Mouse (Mus musculus): ENCODE results near the gene Crocc. TPM values are rescaled to one million over a fixed set of nuclear protein-coding genes. Genes with fewer than 3 reads are reported as not detected.
A peak's percentile ranks its signal among the peaks of the same experiment; 100 is the strongest.

The Crocc gene
- total RNA-seq, 2 experiments from 2014 or later = 6.4 to 6.9 TPM

- peak; percentile 91 to 93 for DNase-seq (ENCODE audit: low spot score in 2 of 2)
Observed at GRCm38 (mm10) chr4:140986711-140987395, 73.5 kb downstream of the Crocc start, which contains the start of gene Atp13a2. Gene Atp13a2 (plus strand): TSS chr4:140986873.

- no peak for DNase-seq (ENCODE audit: low spot score in 2 of 2)
Observed at GRCm38 (mm10) chr4:140986024-140986710, 74.2 kb downstream of the Crocc start.

DNA sequence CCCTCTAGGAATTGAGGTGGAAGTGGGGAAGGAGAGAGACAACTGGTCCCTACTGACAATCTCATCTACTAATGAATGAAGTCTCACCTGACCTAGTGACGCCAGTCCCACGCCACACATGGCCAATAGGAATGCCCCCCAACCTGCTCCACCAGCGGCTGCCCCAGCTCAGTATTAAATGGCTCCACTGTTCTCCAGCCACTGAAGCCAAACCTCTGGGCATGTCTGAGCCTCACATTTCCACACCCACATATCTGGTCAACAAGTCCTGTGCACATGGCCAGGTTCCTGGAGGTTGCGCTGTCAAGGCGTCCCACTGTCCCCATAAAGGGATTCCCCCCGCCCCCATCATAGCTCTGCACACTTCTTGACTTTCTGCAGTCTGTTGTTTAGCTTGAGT lies 75.8 kb downstream of the Crocc start:
- no peak for DNase-seq (ENCODE audit: low spot score in 2 of 2)

DNA sequence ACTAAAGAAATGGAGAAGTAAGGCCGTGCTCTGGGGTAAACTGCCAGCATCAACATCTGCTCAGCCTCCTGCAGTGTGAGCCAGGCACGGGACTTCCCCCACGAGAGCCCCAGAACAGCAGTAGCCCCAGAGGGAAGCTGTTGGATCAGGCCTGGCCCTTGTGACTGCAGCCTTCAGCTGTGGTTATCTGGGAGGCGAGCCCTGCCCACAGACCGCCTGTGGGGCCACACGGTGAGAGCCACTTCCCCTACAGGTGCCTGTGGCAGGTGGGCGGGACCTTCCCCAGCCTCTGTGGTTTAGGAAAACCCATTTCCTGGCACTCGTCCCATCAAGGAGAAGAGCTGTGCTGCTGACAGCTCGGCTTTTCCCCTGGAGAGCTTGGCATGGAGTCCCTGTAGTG lies 76.9 kb downstream of the Crocc start:
- DNase-seq (ENCODE audit: low spot score in 2 of 2) = no peak

GRCm38 (mm10) chr4:140982808-140983207 lies 77.5 kb downstream of the Crocc start:
- no peak for DNase-seq (ENCODE audit: low spot score in 2 of 2)

GRCm38 (mm10) chr4:140981605-140982004 lies 78.7 kb downstream of the Crocc start:
- no peak for DNase-seq (ENCODE audit: low spot score in 2 of 2)

- DNase-seq (ENCODE audit: low spot score in 2 of 2) = no peak
Observed at GRCm38 (mm10) chr4:140977886-140978692, 82.3 kb downstream of the Crocc start.

GRCm38 (mm10) chr4:140977278-140977677 lies 83.1 kb downstream of the Crocc start:
- no peak for DNase-seq (ENCODE audit: low spot score in 2 of 2)

DNA sequence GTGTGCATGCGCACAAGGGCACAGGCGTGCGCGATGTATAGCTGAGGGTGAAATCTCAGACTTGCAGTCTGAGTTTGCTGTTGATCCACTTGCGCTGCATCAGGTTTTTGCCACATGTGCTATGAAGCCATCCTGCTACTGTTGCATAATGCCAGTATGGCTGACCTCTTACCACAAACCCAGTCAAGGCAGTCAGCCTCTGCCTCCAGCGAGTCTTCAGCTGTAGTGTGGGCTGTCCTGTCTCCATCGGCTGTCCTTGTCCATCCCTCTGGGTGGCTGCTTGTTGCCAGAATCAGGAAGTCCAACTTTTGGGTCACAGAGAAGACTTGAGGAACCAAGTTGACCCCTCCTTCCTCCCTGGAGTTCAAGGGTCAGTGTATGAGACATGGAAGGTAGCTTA lies 85.0 kb downstream of the Crocc start:
- DNase-seq (ENCODE audit: low spot score in 2 of 2) = no peak

DNA sequence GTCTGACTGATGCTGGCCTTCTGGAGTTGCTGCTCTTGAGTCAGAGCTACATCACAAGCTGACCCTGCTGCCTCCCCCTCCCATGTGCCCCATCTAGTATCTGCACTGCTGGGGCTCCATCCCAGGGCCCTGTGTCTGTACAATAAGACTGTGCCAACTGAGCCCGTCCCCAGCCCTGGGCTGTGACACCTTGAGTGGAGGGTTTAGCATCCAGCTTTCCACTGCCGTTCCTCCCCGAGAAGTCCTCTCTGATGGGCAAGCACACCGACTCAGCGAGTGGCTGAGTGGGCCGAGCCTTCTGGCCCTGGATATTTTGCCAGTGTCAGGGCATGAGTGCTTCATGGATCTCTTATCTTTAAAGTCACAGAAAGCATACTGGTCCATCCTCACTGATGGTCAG lies 85.9 kb downstream of the Crocc start:
- DNase-seq (ENCODE audit: low spot score in 2 of 2) = no peak

DNA sequence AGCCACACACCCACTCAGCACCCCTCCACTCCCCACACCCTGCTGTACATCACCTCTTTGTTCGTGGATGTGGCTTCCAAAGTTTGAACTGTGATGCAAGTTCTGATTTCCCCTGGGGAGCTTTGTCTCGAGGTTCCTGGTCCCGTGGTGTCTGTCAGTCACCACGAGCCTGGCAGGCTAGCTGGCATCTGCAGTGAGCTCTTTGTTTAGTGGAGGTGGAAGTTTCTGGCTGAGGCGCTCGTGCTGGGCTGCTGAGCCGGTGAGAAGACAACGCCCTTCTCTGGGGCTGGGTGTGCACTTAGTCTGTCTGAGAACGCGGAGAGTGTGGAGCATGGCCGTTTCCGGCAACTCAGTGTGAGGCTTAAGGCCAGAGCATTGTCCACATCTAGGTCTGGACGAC lies 88.7 kb downstream of the Crocc start:
- no peak for DNase-seq (ENCODE audit: low spot score in 2 of 2)

DNA sequence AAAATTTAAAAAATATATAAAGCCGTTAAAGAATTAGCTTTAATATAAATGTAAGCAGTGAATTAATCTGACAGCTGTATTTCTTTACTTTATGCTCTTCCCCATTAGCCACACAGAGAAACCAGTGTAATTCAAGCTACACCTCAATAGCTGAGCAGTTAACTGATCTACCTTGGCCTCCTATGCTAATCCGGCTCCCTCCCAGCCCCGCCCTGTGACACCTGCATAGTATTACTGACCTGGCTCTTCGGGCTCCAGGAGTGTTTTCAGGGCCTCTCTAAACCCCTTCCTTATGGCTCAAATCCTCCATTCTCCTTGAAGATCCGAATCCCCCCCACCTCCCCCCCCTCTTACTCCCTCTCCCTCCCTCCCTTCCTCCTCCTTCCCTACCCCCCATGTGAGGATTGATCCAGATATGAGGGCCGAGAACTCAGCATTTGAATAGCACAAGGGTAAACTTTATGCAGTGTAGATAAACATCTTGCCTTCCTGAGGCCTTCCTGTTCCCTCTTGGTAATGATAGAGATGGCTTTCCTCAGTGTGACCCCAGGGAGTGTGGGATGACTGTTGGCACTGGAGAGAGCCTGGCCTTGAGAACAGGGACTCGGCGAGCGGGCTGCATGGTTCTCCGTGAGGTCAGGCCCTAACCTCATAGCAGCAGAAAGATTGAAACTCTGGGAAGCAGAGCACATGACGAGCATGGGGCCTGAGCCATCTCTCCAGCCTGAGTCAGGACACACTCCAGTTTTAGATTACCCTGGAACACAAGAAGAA lies 92.8 kb downstream of the Crocc start:
- DNase-seq (ENCODE audit: low spot score in 2 of 2) = no peak

Other genes with a start within 250 kb of the Crocc start
- gene Padi3, start 249.9 kb downstream of the Crocc start, total RNA-seq (2021) = not detected
- not detected for gene Padi1, start 214.8 kb downstream of the Crocc start, total RNA-seq (2021)
- 1 to 10 TPM; 1.4 to 4.9 TPM for gene Padi2, start 154.2 kb downstream of the Crocc start, total RNA-seq (2021)
- 100 to 1,000 TPM; 457 to 601 TPM for gene Sdhb, start 99.3 kb downstream of the Crocc start, total RNA-seq (2021)
- 10 to 100 TPM; 30.2 to 31.0 TPM for gene Atp13a2, start 73.7 kb downstream of the Crocc start, total RNA-seq (2021)
- 1 to 10 TPM; 6.4 to 6.6 TPM for gene Mfap2, start 50.1 kb downstream of the Crocc start, total RNA-seq (2021)
- 10 to 100 TPM; 59.3 to 61.1 TPM for gene Necap2, start 17.8 kb upstream of the Crocc start, total RNA-seq (2021)
- gene Spata21, start 27.8 kb upstream of the Crocc start, total RNA-seq (2021) = not detected
- gene Szrd1, start 79.2 kb upstream of the Crocc start, total RNA-seq (2021) = 100 to 1,000 TPM; 109 to 127 TPM
- 10 to 100 TPM; 21.1 to 23.1 TPM for gene Fbxo42, start 87.4 kb upstream of the Crocc start, total RNA-seq (2021)
- gene Rsg1, start 153.4 kb upstream of the Crocc start, total RNA-seq (2021) = 1 to 10 TPM in 1 of 2 experiments, under 1 TPM in 1; 0.93 to 1.4 TPM
- gene Arhgef19, start 178.9 kb upstream of the Crocc start, total RNA-seq (2021) = 10 to 100 TPM; 47.6 to 51.9 TPM
- 10 to 100 TPM; 12.0 to 18.1 TPM for gene Epha2, start 240.7 kb upstream of the Crocc start, total RNA-seq (2021)